Mouse (Mus musculus): ENCODE results near the gene Icam1.

DNA sequence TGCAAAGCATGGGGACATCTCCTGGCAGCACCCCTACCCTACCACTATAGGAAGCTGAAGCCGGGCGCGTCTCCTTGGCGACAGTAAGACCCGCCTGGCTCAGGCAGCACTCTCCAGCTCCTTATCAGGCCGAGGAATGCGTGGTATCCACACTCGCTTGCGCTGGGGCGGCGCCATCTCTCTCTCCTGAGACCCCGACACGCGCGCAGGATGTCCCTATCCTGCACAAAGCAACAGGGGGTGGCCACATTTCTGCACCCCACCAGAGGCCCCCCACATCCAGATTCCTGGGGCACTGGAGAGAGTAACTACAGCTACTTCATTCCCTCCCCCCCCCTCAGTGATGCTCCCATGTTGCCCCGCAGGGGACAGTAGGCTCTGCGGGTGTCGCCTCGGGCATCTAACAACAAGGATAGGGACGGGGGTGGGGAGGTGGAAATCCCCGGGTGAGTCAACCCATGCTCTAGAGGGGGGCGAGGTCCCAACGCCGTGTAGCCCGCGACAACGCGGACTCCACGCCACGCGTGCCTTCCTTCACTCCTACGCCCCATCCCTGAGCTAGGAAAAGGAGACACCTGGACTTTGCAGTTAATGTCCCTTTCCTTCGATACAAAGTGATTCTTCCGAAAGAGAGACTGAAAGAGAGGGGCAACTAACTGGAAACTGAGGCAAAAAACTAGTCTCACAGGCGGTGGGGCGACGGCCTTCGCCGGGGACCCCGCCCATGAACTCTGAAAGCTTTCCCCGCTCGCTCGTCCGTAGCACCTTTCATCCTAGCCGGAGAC, 40.2 kb upstream of the Icam1 start:
- TF ChIP-seq CTCF (IDR thresholded peaks at IDR 0.05; ENCODE audit: low read depth) (no peak), EP300 (IDR thresholded peaks at IDR 0.05; ENCODE audit: low read depth) (no peak)

Measured in heart, postnatal 0 days (tissue).